ENCODE assay signal across 8 mouse cellular contexts in genomic region chr17:15375701-15376493, GRCm38 (mm10). TPM values are rescaled to one million over a fixed set of nuclear protein-coding genes. Genes with fewer than 3 reads are reported as not detected.
DNase-seq lines count a peak whose midpoint lies in the region; ATAC-seq and TF ChIP-seq lines count a peak whose summit lies in the region.

No protein-coding gene starts in this region.

- H3K4me2 ChIP-seq in embryonic facial prominence, embryonic 11.5 days (ENCODE audit: low read depth, low read length), result peak overlapping the region; percentile 96
- H3K4me2 ChIP-seq in heart, embryonic 11.5 days, result peak overlapping the region; percentile 98
- H3K4me2 ChIP-seq in liver, embryonic 11.5 days, result peak overlapping the region; percentile 78
- H3K4me2 ChIP-seq in midbrain, postnatal 0 days (ENCODE audit: low read depth, low read length, poor library complexity, severe bottlenecking), result peak overlapping the region; percentile 92
- peak overlapping the region; percentile 99 for H3K4me2 ChIP-seq in stomach, embryonic 15.5 days

- no peaks in the 10 kb centered on the region for H3K9me3 ChIP-seq in embryonic facial prominence, embryonic 11.5 days (replicated peaks; ENCODE audit: control insufficient read depth, low read length)
- H3K9me3 ChIP-seq in heart, embryonic 11.5 days (replicated peaks; ENCODE audit: control insufficient read depth, low read length), result no peaks in the 10 kb centered on the region
- no peaks in the 10 kb centered on the region for H3K9me3 ChIP-seq in liver, embryonic 11.5 days (ENCODE audit: control insufficient read depth, low read length)
- no peaks in the 10 kb centered on the region for H3K9me3 ChIP-seq in midbrain, postnatal 0 days (ENCODE audit: low read length)
- no peaks in the 10 kb centered on the region for H3K9me3 ChIP-seq in stomach, embryonic 15.5 days

- H3K4me1 ChIP-seq in embryonic facial prominence, embryonic 11.5 days (ENCODE audit: control insufficient read depth, insufficient read depth, low read length), result no peaks in the 10 kb centered on the region; the same call in 1 of the 2 replicates
- H3K4me1 ChIP-seq in heart, embryonic 11.5 days (ENCODE audit: control insufficient read depth, insufficient read depth, low read length), result peaks cover 23% of the 10 kb centered on the region
- H3K4me1 ChIP-seq in liver, embryonic 11.5 days (replicated peaks; ENCODE audit: control insufficient read depth, insufficient read depth, low read length), result peaks cover under 1% of the 10 kb centered on the region
- peaks cover 26% of the 10 kb centered on the region for H3K4me1 ChIP-seq in midbrain, postnatal 0 days (ENCODE audit: insufficient read depth, low read length)
- H3K4me1 ChIP-seq in stomach, embryonic 15.5 days, result peaks cover 29% of the 10 kb centered on the region

- under 1% methylated on average over 69 of the region's 69 CpGs for WGBS in embryonic facial prominence, embryonic 11.5 days
- under 1% methylated on average over 68 of the region's 69 CpGs for WGBS in heart, embryonic 11.5 days (ENCODE audit: insufficient replicate concordance)
- under 1% methylated on average over 66 of the region's 69 CpGs for WGBS in liver, embryonic 11.5 days
- 1% methylated on average over 65 of the region's 69 CpGs for WGBS in midbrain, postnatal 0 days
- under 1% methylated on average over 69 of the region's 69 CpGs for WGBS in stomach, embryonic 15.5 days

- H3K4me3 ChIP-seq in embryonic facial prominence, embryonic 11.5 days (ENCODE audit: low read depth, low read length), result peak overlapping the region; percentile 52
- H3K4me3 ChIP-seq in heart, embryonic 11.5 days (ENCODE audit: low read depth, low read length), result peak overlapping the region; percentile 62
- H3K4me3 ChIP-seq in liver, embryonic 11.5 days (ENCODE audit: low read depth, low read length), result peak overlapping the region; percentile 58
- H3K4me3 ChIP-seq in midbrain, postnatal 0 days (ENCODE audit: low read depth, low read length), result peak overlapping the region; percentile 73
- peak overlapping the region; percentile 63 for H3K4me3 ChIP-seq in stomach, embryonic 15.5 days (replicated peaks)

- H3K9ac ChIP-seq in embryonic facial prominence, embryonic 11.5 days (replicated peaks; ENCODE audit: low read length), result peak overlapping the region; percentile 67
- peak overlapping the region; percentile 69 for H3K9ac ChIP-seq in heart, embryonic 11.5 days (ENCODE audit: low read depth, low read length)
- peak overlapping the region; percentile 35; the same call in 1 of the 2 replicates for H3K9ac ChIP-seq in liver, embryonic 11.5 days (ENCODE audit: low read depth, low read length)
- H3K9ac ChIP-seq in midbrain, postnatal 0 days (replicated peaks; ENCODE audit: low read length, poor library complexity, severe bottlenecking), result peak overlapping the region; percentile 85
- H3K9ac ChIP-seq in stomach, embryonic 15.5 days, result peak overlapping the region; percentile 52

- H3K27ac ChIP-seq in embryonic facial prominence, embryonic 11.5 days (replicated peaks; ENCODE audit: low read depth, low read length), result peak overlapping the region; percentile 43
- H3K27ac ChIP-seq in heart, embryonic 11.5 days (ENCODE audit: low read depth, low read length), result peak overlapping the region; percentile 64; the same call in 1 of the 2 replicates
- H3K27ac ChIP-seq in liver, embryonic 11.5 days (ENCODE audit: low read depth, low read length), result peak overlapping the region; percentile 43; the same call in 1 of the 2 replicates
- H3K27ac ChIP-seq in midbrain, postnatal 0 days (ENCODE audit: low read depth, low read length), result peak overlapping the region; percentile 94
- H3K27ac ChIP-seq in stomach, embryonic 15.5 days, result peak overlapping the region; percentile 69; the same call in 1 of the 2 replicates

- peaks cover 58% of the 10 kb centered on the region for H3K27me3 ChIP-seq in embryonic facial prominence, embryonic 11.5 days (ENCODE audit: control insufficient read depth, insufficient read depth, low read length)
- H3K27me3 ChIP-seq in heart, embryonic 11.5 days (ENCODE audit: control insufficient read depth, insufficient read depth, low read length), result peaks cover 79% of the 10 kb centered on the region
- peaks cover 90% of the 10 kb centered on the region for H3K27me3 ChIP-seq in liver, embryonic 11.5 days (replicated peaks; ENCODE audit: control insufficient read depth, insufficient read depth, low read length)
- H3K27me3 ChIP-seq in midbrain, postnatal 0 days (ENCODE audit: insufficient read depth, low read length), result no peaks in the 10 kb centered on the region
- peaks cover 22% of the 10 kb centered on the region for H3K27me3 ChIP-seq in stomach, embryonic 15.5 days (replicated peaks)

- peak; percentile 45 for ATAC-seq in embryonic facial prominence, embryonic 11.5 days (replicated peaks; ENCODE audit: insufficient number of reproducible peaks, low FRiP score, low TSS enrichment, low read depth)
- ATAC-seq in heart, embryonic 11.5 days (replicated peaks; ENCODE audit: insufficient number of reproducible peaks, low FRiP score, low TSS enrichment), result peak; percentile 71
- ATAC-seq in liver, embryonic 11.5 days (replicated peaks; ENCODE audit: low FRiP score), result peak; percentile 34
- ATAC-seq in midbrain, postnatal 0 days (ENCODE audit: low FRiP score), result peak; percentile 66
- peak; percentile 52 for ATAC-seq in stomach, embryonic 15.5 days (ENCODE audit: insufficient read depth, low FRiP score, low read depth)

- peak; percentile 56 to 77 for DNase-seq in urinary bladder, adult 18-20 months (ENCODE audit: low spot score in 2 of 2)
- no peak for DNase-seq in urinary bladder, postnatal 10 days (ENCODE audit: low spot score)
- peak; percentile 64 for DNase-seq in embryonic facial prominence, embryonic 11.5 days (ENCODE audit: low spot score)
- peak; percentile 93 for DNase-seq in kidney, adult 9 months
- DNase-seq in liver, embryonic 11.5 days (ENCODE audit: low spot score), result peak; percentile 60
- peak; percentile 89 for DNase-seq in midbrain, postnatal 0 days (ENCODE audit: low spot score)

- H3K36me3 ChIP-seq in embryonic facial prominence, embryonic 11.5 days (replicated peaks; ENCODE audit: control insufficient read depth, insufficient read depth, low read depth, low read length), result no peaks in the 10 kb centered on the region
- no peaks in the 10 kb centered on the region for H3K36me3 ChIP-seq in heart, embryonic 11.5 days (ENCODE audit: control insufficient read depth, insufficient read depth, low read length)
- H3K36me3 ChIP-seq in liver, embryonic 11.5 days (ENCODE audit: control insufficient read depth, insufficient read depth, low read length), result no peaks in the 10 kb centered on the region
- H3K36me3 ChIP-seq in midbrain, postnatal 0 days (ENCODE audit: insufficient read depth, low read length), result no peaks in the 10 kb centered on the region
- no peaks in the 10 kb centered on the region for H3K36me3 ChIP-seq in stomach, embryonic 15.5 days

- TF ChIP-seq CTCF in midbrain, postnatal 0 days (IDR thresholded peaks at IDR 0.05), result no peak

RNA-seq across cellular contexts. Expression of gene Dll1, which starts 0.8 kb away (rescaled TPM):
- 9.0 and 9.6 TPM in 2 replicates for polyA plus RNA-seq in embryonic facial prominence, embryonic 11.5 days (2014; fragmentation: Nextera tagmentation; extraction: Ambion mirVana)
- 5.4 and 6.3 TPM in 2 replicates for polyA plus RNA-seq in heart, embryonic 11.5 days (2014; fragmentation: Nextera tagmentation; extraction: Ambion mirVana)
- 2.2 and 2.3 TPM in 2 replicates for polyA plus RNA-seq in liver, embryonic 11.5 days (2014; fragmentation: Nextera tagmentation; extraction: Ambion mirVana)
- total RNA-seq in midbrain, postnatal 0 days (2014; rRNA removed), result 20.9 and 42.7 TPM in 2 replicates
- polyA plus RNA-seq in midbrain, postnatal 0 days (2015; fragmentation: Nextera tagmentation; extraction: Ambion mirVana), result 10.2 and 11.6 TPM in 2 replicates
- 14.2 and 16.0 TPM in 2 replicates for polyA plus RNA-seq in stomach, embryonic 15.5 days (2015; fragmentation: Nextera tagmentation; extraction: Ambion mirVana)

RNA-seq across cellular contexts. Expression of gene Fam120b, which starts 20.1 kb away (rescaled TPM):
- 30.2 and 30.6 TPM in 2 replicates for polyA plus RNA-seq in embryonic facial prominence, embryonic 11.5 days (2014; fragmentation: Nextera tagmentation; extraction: Ambion mirVana)
- polyA plus RNA-seq in heart, embryonic 11.5 days (2014; fragmentation: Nextera tagmentation; extraction: Ambion mirVana), result 16.7 and 19.1 TPM in 2 replicates
- polyA plus RNA-seq in liver, embryonic 11.5 days (2014; fragmentation: Nextera tagmentation; extraction: Ambion mirVana), result 13.0 and 15.3 TPM in 2 replicates
- 40.6 TPM in 2 replicates for total RNA-seq in midbrain, postnatal 0 days (2014; rRNA removed)
- polyA plus RNA-seq in midbrain, postnatal 0 days (2015; fragmentation: Nextera tagmentation; extraction: Ambion mirVana), result 35.8 and 37.0 TPM in 2 replicates
- polyA plus RNA-seq in stomach, embryonic 15.5 days (2015; fragmentation: Nextera tagmentation; extraction: Ambion mirVana), result 26.3 and 26.8 TPM in 2 replicates

Comparison
In these comparisons a context has a peak if more than half of its experiments do, and no peak if none do; other contexts are left out.
1. H3K27ac ChIP-seq: peak in every context shown above with its lines; median percentile 94 in midbrain, postnatal 0 days; 69 in stomach, embryonic 15.5 days; 64 in heart, embryonic 11.5 days; 43 in embryonic facial prominence, embryonic 11.5 days; 43 in liver, embryonic 11.5 days.
2. H3K9ac ChIP-seq: peak in every context shown above with its lines; median percentile 85 in midbrain, postnatal 0 days; 69 in heart, embryonic 11.5 days; 67 in embryonic facial prominence, embryonic 11.5 days; 52 in stomach, embryonic 15.5 days; 35 in liver, embryonic 11.5 days.